Mouse (Mus musculus): ENCODE data around the gene Cend1. TPM values are rescaled to one million over a fixed set of nuclear protein-coding genes. Genes with fewer than 3 reads are reported as not detected.

Cend1 gene
- polyA plus RNA-seq, 1 experiment: 3.4 TPM

DNA sequence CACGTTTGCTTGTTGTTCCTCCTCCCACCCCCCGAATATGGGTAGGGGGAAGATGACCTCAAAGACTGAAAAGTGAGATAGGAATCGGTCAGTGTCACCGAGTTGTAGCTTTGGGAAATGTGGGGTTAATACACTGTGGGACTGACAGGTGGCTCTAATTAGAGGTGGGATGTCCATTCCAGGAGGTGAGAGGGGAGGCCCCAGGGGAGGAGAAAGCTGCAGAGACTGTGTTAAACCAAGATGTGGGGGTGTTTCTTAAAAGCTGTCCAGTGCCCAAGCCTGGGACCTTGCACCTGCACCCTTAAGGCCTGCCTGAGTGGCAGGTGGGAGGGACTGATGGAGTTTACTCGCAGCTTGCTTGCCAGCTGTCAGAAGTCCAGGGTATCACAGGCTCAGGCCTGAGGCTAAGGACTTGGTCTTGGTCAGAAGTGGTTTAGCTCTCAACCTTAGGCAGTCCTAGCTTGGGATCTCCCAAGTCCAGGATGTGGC, 33.1 kb upstream of the Cend1 start:
- H3K27ac ChIP-seq (ENCODE audit: control insufficient read depth, insufficient read depth, low read depth, low read length, poor library complexity): no peak overlapping the region
- peaks cover 3% of the 10 kb centered on the region for H3K4me1 ChIP-seq (ENCODE audit: control insufficient read depth, insufficient read depth, low read length)
- no peak for TF ChIP-seq POLR2A (IDR thresholded peaks at IDR 0.05; ENCODE audit: borderline replicate concordance, control insufficient read depth, low read depth, low read length)
- 34% methylated on average over 5 of the region's 5 CpGs for WGBS
- peak overlapping the region; percentile 26 for H3K4me3 ChIP-seq (replicated peaks; ENCODE audit: control insufficient read depth, low read depth, low read length)

- Histone ChIP-seq H3K4me3 (replicated peaks; ENCODE audit: control insufficient read depth, low read depth, low read length) (peak overlapping the region; percentile 26), H3K4me1 (ENCODE audit: control insufficient read depth, insufficient read depth, low read length) (peaks cover 4% of the 10 kb centered on the region), H3K27ac (ENCODE audit: control insufficient read depth, insufficient read depth, low read depth, low read length, poor library complexity) (no peak overlapping the region)
- no peak for TF ChIP-seq POLR2A (IDR thresholded peaks at IDR 0.05; ENCODE audit: borderline replicate concordance, control insufficient read depth, low read depth, low read length)
- TF ChIP-seq CTCF (IDR thresholded peaks at IDR 0.05; ENCODE audit: control insufficient read depth, insufficient read depth, low read length): no peak
- 6% methylated on average over 59 of the region's 59 CpGs for WGBS
Observed at GRCm38 (mm10) chr7:141461521-141462332, 32.4 kb upstream of the Cend1 start.

GRCm38 (mm10) chr7:141460391-141461113, 31.3 kb upstream of the Cend1 start, which contains the start of gene Cracr2b:
TSS of gene Cracr2b (plus strand) at chr7:141461094.
- Histone ChIP-seq H3K27ac (ENCODE audit: control insufficient read depth, insufficient read depth, low read depth, low read length, poor library complexity) (no peak within 1 kb of the TSS; the same call in 1 of the 2 replicates), H3K4me3 (replicated peaks; ENCODE audit: control insufficient read depth, low read depth, low read length) (peak within 1 kb of the TSS; percentile 26), H3K4me1 (ENCODE audit: control insufficient read depth, insufficient read depth, low read length) (peaks cover 3% of the 10 kb centered on the region; the same call in 1 of the 2 replicates)
- TF ChIP-seq POLR2A (IDR thresholded peaks at IDR 0.05; ENCODE audit: borderline replicate concordance, control insufficient read depth, low read depth, low read length): no peak; the same call in 1 of the 2 replicates
- 53% methylated on average over 15 of the region's 15 CpGs for WGBS

DNA sequence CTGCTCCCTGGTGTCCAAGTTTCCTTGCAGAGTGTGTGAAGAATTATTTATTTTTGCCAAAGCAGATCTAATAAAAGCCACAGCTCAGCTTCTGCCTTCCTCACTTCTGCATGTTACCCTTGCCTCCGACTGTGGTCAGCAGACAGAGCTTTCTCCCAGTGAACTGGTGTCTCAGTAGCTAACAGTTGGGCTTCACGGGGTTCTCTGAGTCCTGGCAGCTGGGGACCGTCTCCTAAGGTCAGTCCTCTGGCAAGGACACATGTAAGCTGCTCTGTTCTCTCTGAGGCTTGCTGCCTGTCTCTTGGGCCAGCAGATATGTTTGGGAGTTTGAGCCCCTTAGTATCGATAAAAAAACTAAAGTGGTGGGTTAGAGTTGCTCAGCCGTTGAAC, 30.7 kb upstream of the Cend1 start:
- TF ChIP-seq POLR2A (IDR thresholded peaks at IDR 0.05; ENCODE audit: borderline replicate concordance, control insufficient read depth, low read depth, low read length): no peak
- TF ChIP-seq CTCF (IDR thresholded peaks at IDR 0.05; ENCODE audit: control insufficient read depth, insufficient read depth, low read length): no peak
- WGBS: 70% methylated on average over 5 of the region's 5 CpGs
- H3K4me3 ChIP-seq (replicated peaks; ENCODE audit: control insufficient read depth, low read depth, low read length): no peak overlapping the region
- H3K4me1 ChIP-seq (ENCODE audit: control insufficient read depth, insufficient read depth, low read length): peaks cover 3% of the 10 kb centered on the region; the same call in 1 of the 2 replicates
- no peak overlapping the region for H3K27ac ChIP-seq (ENCODE audit: control insufficient read depth, insufficient read depth, low read depth, low read length, poor library complexity)

- Histone ChIP-seq H3K27ac (ENCODE audit: control insufficient read depth, insufficient read depth, low read depth, low read length, poor library complexity) (no peak overlapping the region), H3K4me1 (ENCODE audit: control insufficient read depth, insufficient read depth, low read length) (peaks cover 7% of the 10 kb centered on the region; the same call in 1 of the 2 replicates), H3K4me3 (replicated peaks; ENCODE audit: control insufficient read depth, low read depth, low read length) (no peak overlapping the region)
- TF ChIP-seq CTCF (IDR thresholded peaks at IDR 0.05; ENCODE audit: control insufficient read depth, insufficient read depth, low read length) (no peak), POLR2A (IDR thresholded peaks at IDR 0.05; ENCODE audit: borderline replicate concordance, control insufficient read depth, low read depth, low read length) (no peak)
- WGBS: 86% methylated on average over 17 of the region's 17 CpGs
Observed at GRCm38 (mm10) chr7:141459301-141459711, 30.0 kb upstream of the Cend1 start.

DNA sequence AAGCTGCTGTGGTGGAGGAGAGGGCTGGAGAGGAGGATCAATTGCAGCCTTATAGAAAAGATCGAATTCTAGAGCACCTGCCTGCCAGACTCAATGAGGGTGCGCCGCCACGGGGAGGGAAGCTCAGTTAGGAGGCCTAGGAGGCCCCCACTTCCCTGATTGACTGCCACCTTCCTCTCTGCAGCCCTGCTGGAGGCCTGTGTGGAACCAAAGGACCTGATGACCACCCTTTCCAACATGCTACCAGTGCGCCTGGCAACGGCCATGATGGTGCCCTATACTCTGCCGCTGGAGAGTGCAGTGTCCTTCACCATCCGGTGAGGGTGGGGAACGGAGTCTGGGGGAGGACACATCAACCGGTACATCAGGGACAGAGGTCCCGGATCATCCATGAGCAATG, 29.4 kb upstream of the Cend1 start:
- 86% methylated on average over 11 of the region's 11 CpGs for WGBS
- no peak overlapping the region for H3K27ac ChIP-seq (ENCODE audit: control insufficient read depth, insufficient read depth, low read depth, low read length, poor library complexity)
- TF ChIP-seq CTCF (IDR thresholded peaks at IDR 0.05; ENCODE audit: control insufficient read depth, insufficient read depth, low read length) (no peak), POLR2A (IDR thresholded peaks at IDR 0.05; ENCODE audit: borderline replicate concordance, control insufficient read depth, low read depth, low read length) (no peak)

DNA sequence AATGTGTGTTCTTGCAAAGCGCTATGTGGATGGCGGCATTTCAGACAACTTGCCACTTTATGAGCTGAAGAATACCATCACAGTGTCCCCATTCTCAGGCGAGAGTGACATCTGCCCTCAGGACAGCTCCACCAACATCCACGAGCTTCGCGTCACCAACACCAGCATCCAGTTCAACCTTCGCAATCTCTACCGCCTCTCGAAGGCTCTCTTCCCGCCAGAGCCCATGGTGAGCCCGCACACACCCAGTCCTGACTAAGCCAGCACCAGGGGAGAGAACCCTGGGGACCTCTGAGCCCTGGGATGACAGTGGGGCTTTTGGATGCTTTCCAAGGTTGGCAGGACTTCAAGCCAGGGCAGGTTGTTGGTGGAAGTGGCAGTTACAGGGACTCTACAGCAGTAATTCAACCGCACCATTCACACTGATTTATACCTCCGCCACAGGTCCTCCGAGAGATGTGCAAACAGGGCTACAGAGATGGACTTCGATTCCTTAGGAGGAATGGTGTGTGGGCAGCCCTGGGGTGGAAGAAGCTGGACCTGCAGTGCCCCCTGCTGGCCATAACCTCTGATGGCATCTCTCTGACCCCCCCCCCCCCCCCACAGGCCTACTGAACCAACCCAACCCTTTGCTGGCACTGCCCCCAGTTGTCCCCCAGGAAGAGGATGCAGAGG, 28.8 kb upstream of the Cend1 start:
- 78% methylated on average over 15 of the region's 15 CpGs for WGBS
- H3K4me1 ChIP-seq (ENCODE audit: control insufficient read depth, insufficient read depth, low read length): peaks cover 7% of the 10 kb centered on the region; the same call in 1 of the 2 replicates

More for the DNA sequence above, 29.4 kb upstream of the Cend1 start:
- Histone ChIP-seq H3K4me1 (ENCODE audit: control insufficient read depth, insufficient read depth, low read length) (peaks cover 7% of the 10 kb centered on the region; the same call in 1 of the 2 replicates), H3K4me3 (replicated peaks; ENCODE audit: control insufficient read depth, low read depth, low read length) (no peak overlapping the region)

GRCm38 (mm10) chr7:141457236-141457635, 27.9 kb upstream of the Cend1 start:
- Histone ChIP-seq H3K4me3 (replicated peaks; ENCODE audit: control insufficient read depth, low read depth, low read length) (no peak overlapping the region), H3K4me1 (ENCODE audit: control insufficient read depth, insufficient read depth, low read length) (peaks cover 7% of the 10 kb centered on the region; the same call in 1 of the 2 replicates), H3K27ac (ENCODE audit: control insufficient read depth, insufficient read depth, low read depth, low read length, poor library complexity) (no peak overlapping the region)
- TF ChIP-seq POLR2A (IDR thresholded peaks at IDR 0.05; ENCODE audit: borderline replicate concordance, control insufficient read depth, low read depth, low read length) (no peak), CTCF (IDR thresholded peaks at IDR 0.05; ENCODE audit: control insufficient read depth, insufficient read depth, low read length) (no peak)
- WGBS: 90% methylated on average over 14 of the region's 14 CpGs

More for the DNA sequence above, 28.8 kb upstream of the Cend1 start:
- no peak overlapping the region for H3K27ac ChIP-seq (ENCODE audit: control insufficient read depth, insufficient read depth, low read depth, low read length, poor library complexity)
- peak; percentile 71 for TF ChIP-seq CTCF (IDR thresholded peaks at IDR 0.05; ENCODE audit: control insufficient read depth, insufficient read depth, low read length)
- no peak for TF ChIP-seq POLR2A (IDR thresholded peaks at IDR 0.05; ENCODE audit: borderline replicate concordance, control insufficient read depth, low read depth, low read length)
- H3K4me3 ChIP-seq (replicated peaks; ENCODE audit: control insufficient read depth, low read depth, low read length): no peak overlapping the region
